Mouse (Mus musculus) liver, adult 2 months (tissue): ENCODE data around the gene Jag1. TPM values are rescaled to one million over a fixed set of nuclear protein-coding genes. Genes with fewer than 3 reads are reported as not detected.

ENCODE experiments used
- DNase-seq: peaks from one replicate; pipeline ENCODE4 v3.0.0-alpha.2; 2011; ENCODE audit warnings: low read depth, low spot score; ENCODE audit errors: extremely low read depth
- H3K27ac ChIP-seq: fragments of 200-500 bp; replicated peaks from 2 replicates; pipeline ENCODE4 v1.5.1; 2012; ENCODE audit warnings: low read depth, mild to moderate bottlenecking, control low read depth, inconsistent platforms, low read length; ENCODE audit not compliant: insufficient read depth
- H3K27me3 ChIP-seq: fragments of 200-500 bp; 2 replicates; pipeline ENCODE4 v1.6.1; 2012; ENCODE audit warnings: mild to moderate bottlenecking, moderate library complexity, low read length, inconsistent platforms; ENCODE audit not compliant: control insufficient read depth, insufficient read depth
- H3K36me3 ChIP-seq: fragments of 200-500 bp; 2 replicates; pipeline ENCODE4 v1.6.1; 2012; ENCODE audit warnings: low read length, inconsistent platforms; ENCODE audit not compliant: control insufficient read depth, insufficient read depth
- H3K4me1 ChIP-seq: fragments of 200-500 bp; 2 replicates; pipeline ENCODE4 v1.6.1; 2011; ENCODE audit warnings: low read length; ENCODE audit not compliant: control insufficient read depth, insufficient read depth
- H3K4me3 ChIP-seq: fragments of 200-500 bp; 2 replicates; pipeline ENCODE4 v1.5.1; 2011; ENCODE audit warnings: low read depth, mild to moderate bottlenecking, control low read depth, low read length, moderate library complexity; ENCODE audit not compliant: insufficient read depth
- H3K79me2 ChIP-seq: fragments of 200-500 bp; 2 replicates; pipeline ENCODE4 v1.6.1; 2012; ENCODE audit warnings: inconsistent platforms, mild to moderate bottlenecking, low read length, moderate library complexity; ENCODE audit not compliant: control insufficient read depth, insufficient read depth
- H3K9ac ChIP-seq: fragments of 200-500 bp; 2 replicates; pipeline ENCODE4 v1.6.1; 2012; ENCODE audit warnings: low read depth, mild to moderate bottlenecking, control low read depth, inconsistent platforms, low read length
- CTCF ChIP-seq: fragments of 200-500 bp; IDR thresholded peaks from 2 replicates; pipeline ENCODE4 v1.5.1; 2011; ENCODE audit warnings: low read depth, low read length, control low read depth
- POLR2A ChIP-seq: fragments of 200-500 bp; IDR thresholded peaks from 2 replicates; pipeline ENCODE4 v1.6.1; 2011; ENCODE audit warnings: low read length, control low read depth; ENCODE audit not compliant: insufficient read depth; ENCODE audit errors: extremely low read depth
- WGBS: fragments of 180-500 bp; shearing (Covaris S2); methylation state at CpG from one replicate; pipeline ENCODE4 v1.1.7; 2018; 5-methylcytosine and 5-hydroxymethylcytosine counted together
- polyA plus RNA-seq: library from polyadenylated mRNA; depleted of rRNA; stranded (reverse); fragments of >200 nt; gene quantifications from 2 replicates; pipeline ENCODE4 v1.2.3, GENCODE M21; 2012
- total RNA-seq: library from RNA; depleted of rRNA; stranded (reverse); fragments of >200 nt; gene quantifications from 2 replicates; pipeline ENCODE4 v1.2.3, GENCODE M21; 2014

The Jag1 gene
- total and polyA plus RNA-seq, 2 experiments, result 0.84 to 2.2 TPM

DNA sequence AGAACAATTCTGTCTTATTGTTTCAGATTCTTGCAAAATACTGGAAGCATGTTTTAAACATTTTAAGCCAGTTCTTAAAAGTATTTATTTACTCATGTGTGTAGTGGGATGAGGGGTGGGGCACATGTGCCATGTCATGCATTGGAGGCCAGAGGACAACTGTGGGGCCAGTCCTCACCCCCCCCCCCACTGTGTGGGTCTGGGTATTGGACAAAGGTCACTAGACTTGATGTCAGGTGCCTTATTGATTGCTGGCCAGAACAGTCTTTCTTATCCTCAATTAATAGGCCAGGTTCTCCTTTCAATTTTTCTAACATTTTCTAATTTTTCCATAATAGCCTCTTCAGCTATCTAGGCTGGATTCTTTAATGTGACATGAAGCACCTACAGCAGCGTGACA, 21.6 kb upstream of the Jag1 start:
- WGBS, result 90% methylated on average over 1 of the region's 1 CpGs
- no peak overlapping the region for H3K9ac ChIP-seq
- TF ChIP-seq POLR2A, result no peak
- no peak for TF ChIP-seq CTCF
- no peaks in the 10 kb centered on the region for H3K27me3 ChIP-seq
- peaks cover 3% of the 10 kb centered on the region; the same call in 1 of the 2 replicates for H3K4me1 ChIP-seq
- H3K79me2 ChIP-seq, result no peaks in the 10 kb centered on the region
- H3K27ac ChIP-seq, result no peak overlapping the region
- no peaks in the 10 kb centered on the region for H3K36me3 ChIP-seq
- DNase-seq, result peak; percentile 61
- no peak overlapping the region for H3K4me3 ChIP-seq

DNA sequence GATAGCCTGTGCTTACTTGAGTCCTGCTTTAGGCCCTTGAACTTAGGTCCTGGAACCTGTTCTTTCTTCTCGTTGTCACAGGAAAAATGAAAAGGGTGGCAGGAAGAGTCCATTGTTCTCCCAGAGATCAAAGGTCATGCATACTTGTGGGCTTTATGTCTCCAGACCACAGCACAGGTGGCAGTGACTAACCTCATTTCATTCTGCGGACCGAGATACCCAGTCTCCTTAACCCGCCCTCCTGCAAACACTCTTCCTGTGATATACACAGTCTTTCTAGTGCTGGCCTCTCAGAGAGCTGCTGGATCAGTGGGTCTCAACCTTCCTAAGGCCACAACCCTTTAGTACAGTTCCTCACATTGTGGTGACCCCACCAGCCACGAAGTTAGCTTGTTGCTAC, 17.6 kb upstream of the Jag1 start:
- no peaks in the 10 kb centered on the region for H3K36me3 ChIP-seq
- no peaks in the 10 kb centered on the region for H3K79me2 ChIP-seq
- WGBS, result 80% methylated on average over 5 of the region's 5 CpGs
- no peak for DNase-seq
- TF ChIP-seq POLR2A (no peak), CTCF (no peak)
- H3K4me3 ChIP-seq, result no peak overlapping the region
- no peak overlapping the region for H3K9ac ChIP-seq
- H3K4me1 ChIP-seq, result peaks cover 3% of the 10 kb centered on the region; the same call in 1 of the 2 replicates
- no peaks in the 10 kb centered on the region for H3K27me3 ChIP-seq
- no peak overlapping the region for H3K27ac ChIP-seq

DNA sequence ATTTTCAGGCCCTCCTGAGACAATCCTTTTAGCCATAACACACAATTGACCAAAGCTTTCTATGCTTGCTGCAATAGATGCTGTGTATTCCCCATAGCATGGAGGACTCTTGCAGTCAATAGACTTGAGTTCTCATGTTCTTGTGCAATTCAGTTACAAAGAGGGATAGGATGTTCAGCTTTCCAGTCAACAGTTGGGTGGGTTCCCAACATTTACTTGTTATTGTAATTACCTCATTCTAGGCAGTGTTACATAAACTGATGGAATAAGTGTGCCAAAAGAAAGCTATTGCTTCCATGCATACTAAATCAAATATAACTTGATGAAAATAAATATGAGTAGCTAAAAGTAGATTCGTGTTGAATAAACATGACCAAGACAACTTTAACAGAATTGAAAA, 8.4 kb upstream of the Jag1 start:
- H3K27me3 ChIP-seq, result no peaks in the 10 kb centered on the region
- no peak for TF ChIP-seq POLR2A
- TF ChIP-seq CTCF, result no peak
- H3K4me3 ChIP-seq, result no peak overlapping the region
- DNase-seq, result no peak
- no peaks in the 10 kb centered on the region for H3K79me2 ChIP-seq
- no peak overlapping the region for H3K27ac ChIP-seq
- no peaks in the 10 kb centered on the region for H3K4me1 ChIP-seq
- H3K36me3 ChIP-seq, result no peaks in the 10 kb centered on the region
- WGBS, result 83% methylated on average over 1 of the region's 1 CpGs
- no peak overlapping the region for H3K9ac ChIP-seq

DNA sequence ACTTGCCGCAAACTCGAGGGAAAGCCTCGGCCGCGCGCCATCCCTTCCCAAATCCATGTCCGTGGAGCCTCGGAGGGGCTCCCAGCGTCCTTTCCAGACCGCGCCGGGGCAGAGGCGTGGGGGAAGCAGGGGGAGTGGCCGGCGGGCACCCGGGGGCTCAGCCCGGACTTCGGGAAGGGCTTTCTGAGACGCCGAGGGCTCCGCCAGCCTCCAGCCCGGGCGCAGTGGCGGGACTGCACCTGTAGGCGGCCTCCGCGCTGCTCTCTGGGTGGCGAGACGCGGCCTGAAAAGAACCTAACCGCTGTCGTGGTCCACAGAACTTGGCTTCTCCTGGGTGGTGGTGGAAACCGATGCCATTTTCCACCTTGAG, 862 bp upstream of the Jag1 start:
- Histone ChIP-seq H3K4me1 (peaks cover 4% of the 10 kb centered on the region), H3K79me2 (no peaks in the 10 kb centered on the region), H3K27ac (peak overlapping the region; percentile 97), H3K4me3 (peak overlapping the region; percentile 81), H3K36me3 (no peaks in the 10 kb centered on the region), H3K9ac (peak overlapping the region; percentile 92), H3K27me3 (no peaks in the 10 kb centered on the region)
- under 1% methylated on average over 33 of the region's 33 CpGs for WGBS
- TF ChIP-seq CTCF, result peak; percentile 83
- TF ChIP-seq POLR2A, result no peak
- DNase-seq, result peak; percentile 54

DNA sequence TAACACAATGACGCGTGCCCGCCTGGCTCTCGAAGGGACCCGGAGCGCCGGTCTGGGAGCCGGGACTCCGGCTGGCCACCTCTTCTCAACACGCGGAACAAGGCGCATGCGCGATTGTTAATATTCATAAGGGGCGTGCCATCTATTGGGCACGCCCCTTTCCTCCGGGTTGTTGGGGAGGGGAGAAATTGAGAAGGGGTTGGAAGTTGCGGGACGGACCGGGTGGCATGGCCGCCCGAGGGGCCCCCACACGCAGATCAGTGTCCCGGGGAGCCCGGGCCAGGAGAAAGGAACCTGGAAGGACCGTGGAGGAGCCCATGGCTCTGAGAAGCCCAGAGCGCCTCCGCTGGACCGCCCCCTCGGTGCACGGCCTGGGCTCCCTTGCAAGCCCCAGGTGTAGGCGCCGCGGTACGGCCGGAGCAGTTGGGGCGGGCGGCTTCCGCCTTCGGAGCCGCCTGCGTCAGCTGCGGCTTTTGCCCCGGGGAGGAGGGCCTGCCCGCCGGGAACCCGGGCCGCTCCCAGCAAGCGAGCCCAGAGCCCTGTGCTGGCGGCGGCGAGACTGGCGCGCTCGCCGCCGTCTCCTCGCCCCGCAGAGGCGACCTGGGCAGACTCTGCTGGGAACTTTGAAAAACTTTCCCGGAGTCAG, 354 bp upstream of the Jag1 start:
- TF ChIP-seq POLR2A (peak; percentile 78), CTCF (no peak)
- H3K27me3 ChIP-seq, result no peaks in the 10 kb centered on the region
- WGBS, result under 1% methylated on average over 61 of the region's 61 CpGs
- H3K9ac ChIP-seq, result peak overlapping the region; percentile 92
- peak overlapping the region; percentile 81 for H3K4me3 ChIP-seq
- no peaks in the 10 kb centered on the region for H3K36me3 ChIP-seq
- no peaks in the 10 kb centered on the region for H3K79me2 ChIP-seq
- DNase-seq, result peak; percentile 87
- peak overlapping the region; percentile 97 for H3K27ac ChIP-seq
- peaks cover 4% of the 10 kb centered on the region for H3K4me1 ChIP-seq
